Mouse (Mus musculus) MEL (cell line): ENCODE measurements at regions not wholly inside any gene's neighbourhood (a gene's known extent, or its start where the extent isn't known, plus 50 kb on each side); places are given as distances from the start of the nearest gene placed in this dataset.

Experiments
- DNase-seq: peaks from one replicate; pipeline ENCODE4 v3.0.0; 2011; ENCODE audit warnings: low read depth, low spot score
- H3K27ac ChIP-seq: 2 replicates; pipeline ENCODE4 v1.5.1; 2012; ENCODE audit warnings: low read depth, mild to moderate bottlenecking, control low read depth, low read length, moderate library complexity; ENCODE audit not compliant: control insufficient read depth
- H3K27me3 ChIP-seq, 2 experiments: fragments of 150-350 bp in 1 of 2; sonication (generic) in 1 of 2; 2 replicates each; pipeline ENCODE4 v1.6.1; 2012; ENCODE audit warnings: low read length in 2 of 2, mild to moderate bottlenecking in 2 of 2, improper control_type of control experiment in 1 of 2, moderate library complexity in 1 of 2; ENCODE audit not compliant: insufficient read depth in 2 of 2, control insufficient read depth in 1 of 2
- H3K36me3 ChIP-seq, 2 experiments: 2 replicates each; pipeline ENCODE4 v1.6.1; 2012 to 2014; ENCODE audit warnings: low read length in 2 of 2, improper control_type of control experiment in 1 of 2, inconsistent platforms in 1 of 2, mild to moderate bottlenecking in 1 of 2; ENCODE audit not compliant: insufficient read depth in 2 of 2, control insufficient read depth in 1 of 2
- H3K4me1 ChIP-seq, 2 experiments: fragments of 150-350 bp in 1 of 2; sonication (generic) in 1 of 2; 2 replicates each; pipeline ENCODE4 v1.6.1; 2012; ENCODE audit warnings: low read length in 2 of 2, improper control_type of control experiment in 1 of 2, mild to moderate bottlenecking in 1 of 2; ENCODE audit not compliant: insufficient read depth in 2 of 2, control insufficient read depth in 1 of 2
- H3K4me3 ChIP-seq, 2 experiments: fragments of 150-350 bp in 1 of 2; sonication (generic) in 1 of 2; 2 replicates each; pipeline ENCODE4 v1.5.1; 2012; ENCODE audit warnings: low read depth in 2 of 2, low read length in 2 of 2, mild to moderate bottlenecking in 2 of 2, moderate library complexity in 2 of 2, control low read depth in 1 of 2, improper control_type of control experiment in 1 of 2; ENCODE audit not compliant: control insufficient read depth in 1 of 2, insufficient read depth in 1 of 2
- H3K79me2 ChIP-seq: 2 replicates; pipeline ENCODE4 v1.6.1; 2012; ENCODE audit warnings: mild to moderate bottlenecking, low read length, moderate library complexity; ENCODE audit not compliant: control insufficient read depth, poor library complexity, insufficient read depth
- H3K9ac ChIP-seq: 2 replicates; pipeline ENCODE4 v1.6.1; 2012; ENCODE audit warnings: low read depth, mild to moderate bottlenecking, control low read depth, low read length, moderate library complexity; ENCODE audit not compliant: control insufficient read depth, poor library complexity, severe bottlenecking
- H3K9me3 ChIP-seq: fragments of 150-350 bp; sonication (generic); replicated peaks from 2 replicates; pipeline ENCODE4 v1.6.1; 2012; ENCODE audit warnings: mild to moderate bottlenecking, low read length, improper control_type of control experiment, moderate library complexity; ENCODE audit not compliant: insufficient read depth
- BHLHE40 ChIP-seq: IDR thresholded peaks from 2 replicates; pipeline ENCODE4 v1.6.1; 2012; ENCODE audit warnings: low read depth, mild to moderate bottlenecking, inconsistent platforms, low read length, improper control_type of control experiment, borderline replicate concordance
- CHD1 ChIP-seq: IDR thresholded peaks from 2 replicates; pipeline ENCODE4 v1.6.1; 2012; ENCODE audit warnings: low read depth, mild to moderate bottlenecking, inconsistent platforms, low read length, improper control_type of control experiment
- CHD2 ChIP-seq: IDR thresholded peaks from 2 replicates; pipeline ENCODE4 v1.6.1; 2011; ENCODE audit warnings: low read length, improper control_type of control experiment
- E2F4 ChIP-seq: IDR thresholded peaks from 2 replicates; pipeline ENCODE4 v1.6.1; 2011; ENCODE audit warnings: low read depth, low read length, improper control_type of control experiment, borderline replicate concordance
- ELF1 ChIP-seq: IDR thresholded peaks from 2 replicates; pipeline ENCODE4 v1.6.1; 2014; ENCODE audit warnings: low read depth, mild to moderate bottlenecking, inconsistent platforms, low read length, improper control_type of control experiment, moderate library complexity
- EP300 ChIP-seq, 2 experiments: IDR thresholded peaks; 2 replicates each; pipeline ENCODE4 v1.6.1; 2011; ENCODE audit warnings: improper control_type of control experiment in 2 of 2, low read length in 2 of 2, low read depth in 1 of 2, mild to moderate bottlenecking in 1 of 2
- ETS1 ChIP-seq: IDR thresholded peaks from 2 replicates; pipeline ENCODE4 v1.6.1; 2012; ENCODE audit warnings: low read depth, mild to moderate bottlenecking, inconsistent platforms, low read length, improper control_type of control experiment, moderate library complexity
- GATA1 ChIP-seq: IDR thresholded peaks from 2 replicates; pipeline ENCODE4 v1.6.1; 2011; ENCODE audit warnings: low read depth, low read length, improper control_type of control experiment
- KAT2A ChIP-seq: conservative IDR thresholded peaks from 2 replicates; pipeline ENCODE4 v1.6.1; 2012; ENCODE audit warnings: low read depth, low read length, improper control_type of control experiment, inconsistent platforms
- MAZ ChIP-seq: IDR thresholded peaks from 2 replicates; pipeline ENCODE4 v1.6.1; 2012; ENCODE audit warnings: low read depth, mild to moderate bottlenecking, inconsistent platforms, low read length, improper control_type of control experiment
- MYB ChIP-seq: IDR thresholded peaks from 2 replicates; pipeline ENCODE4 v1.6.1; 2011; ENCODE audit warnings: mild to moderate bottlenecking, low read depth, low read length, improper control_type of control experiment
- MYC ChIP-seq: IDR thresholded peaks from 2 replicates; pipeline ENCODE4 v1.6.1; 2011; ENCODE audit warnings: low read depth, mild to moderate bottlenecking, low read length, improper control_type of control experiment, moderate library complexity
- POLR2AphosphoS2 ChIP-seq: IDR thresholded peaks from 2 replicates; pipeline ENCODE4 v1.6.1; 2011; ENCODE audit warnings: low read length, improper control_type of control experiment
- POLR2AphosphoS5 ChIP-seq: IDR thresholded peaks from 2 replicates; pipeline ENCODE4 v1.6.1; 2012; ENCODE audit warnings: low read depth, borderline replicate concordance, mild to moderate bottlenecking, inconsistent platforms, low read length, moderate library complexity, mixed read lengths
- RCOR1 ChIP-seq: IDR thresholded peaks from 2 replicates; pipeline ENCODE4 v1.6.1; 2012; ENCODE audit warnings: low read depth, mild to moderate bottlenecking, inconsistent platforms, low read length, improper control_type of control experiment
- SIN3A ChIP-seq: IDR thresholded peaks from 2 replicates; pipeline ENCODE4 v1.6.1; 2012; ENCODE audit warnings: low read length, improper control_type of control experiment, inconsistent platforms
- TAL1 ChIP-seq: IDR thresholded peaks from 2 replicates; pipeline ENCODE4 v1.6.1; 2012; ENCODE audit warnings: mild to moderate bottlenecking, inconsistent platforms, low read length, moderate library complexity, mixed read lengths
- UBTF ChIP-seq: IDR thresholded peaks from 2 replicates; pipeline ENCODE4 v1.6.1; 2012; ENCODE audit warnings: low read depth, mild to moderate bottlenecking, inconsistent platforms, low read length, improper control_type of control experiment, moderate library complexity, borderline replicate concordance; ENCODE audit not compliant: insufficient read depth
- USF1 ChIP-seq: IDR thresholded peaks from 2 replicates; pipeline ENCODE4 v1.6.1; 2014; ENCODE audit warnings: low read depth, mild to moderate bottlenecking, inconsistent platforms, low read length, improper control_type of control experiment, moderate library complexity
- ZC3H11A ChIP-seq: IDR thresholded peaks from 2 replicates; pipeline ENCODE4 v1.6.1; 2012; ENCODE audit warnings: low read depth, mild to moderate bottlenecking, inconsistent platforms, low read length, improper control_type of control experiment
- ZMIZ1 ChIP-seq: IDR thresholded peaks from 2 replicates; pipeline ENCODE4 v1.6.1; 2012; ENCODE audit warnings: low read depth, mild to moderate bottlenecking, inconsistent platforms, low read length, improper control_type of control experiment, moderate library complexity

- no peak for TF ChIP-seq CHD2
- TF ChIP-seq, all 39 proteins: peak for 0
These were observed 122.6 kb downstream of the Usp46 start (continued) for GRCm38 (mm10) chr5:73945671-73946070.

DNA sequence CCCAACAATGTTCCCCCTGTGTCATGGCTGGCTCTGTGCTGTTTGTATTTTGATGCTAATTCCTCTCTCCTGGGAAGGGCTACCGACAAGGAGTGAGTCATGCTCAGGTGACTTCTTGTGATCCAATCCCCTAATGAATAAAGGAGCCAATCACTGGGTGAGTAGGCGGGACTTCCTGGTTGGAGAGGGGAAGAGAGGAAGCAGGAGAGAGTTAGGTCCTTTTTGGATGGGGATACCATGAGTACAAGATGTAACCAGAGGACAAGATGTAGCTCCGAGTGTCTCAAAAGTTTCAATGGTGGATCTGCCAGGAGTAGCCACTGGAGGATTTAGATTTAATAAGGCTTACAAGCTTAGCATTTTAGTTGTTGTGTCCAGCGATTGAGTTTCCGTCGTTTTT lies 122.1 kb downstream of the Usp46 start:
- H3K4me3 ChIP-seq = no peak overlapping the region
- H3K27me3 ChIP-seq = no peaks in the 10 kb centered on the region; a peak in 2 of 4 replicates
- H3K9me3 ChIP-seq = no peaks in the 10 kb centered on the region
- no peaks in the 10 kb centered on the region for H3K4me1 ChIP-seq
- TF ChIP-seq MYC = no peak
- no peak for TF ChIP-seq MYB
- TF ChIP-seq, all 39 proteins: peak for 0
- no peak overlapping the region for H3K9ac ChIP-seq
- H3K79me2 ChIP-seq = no peaks in the 10 kb centered on the region
- no peaks in the 10 kb centered on the region for H3K36me3 ChIP-seq
- DNase-seq = peak; percentile 11
- no peak overlapping the region for H3K27ac ChIP-seq

DNA sequence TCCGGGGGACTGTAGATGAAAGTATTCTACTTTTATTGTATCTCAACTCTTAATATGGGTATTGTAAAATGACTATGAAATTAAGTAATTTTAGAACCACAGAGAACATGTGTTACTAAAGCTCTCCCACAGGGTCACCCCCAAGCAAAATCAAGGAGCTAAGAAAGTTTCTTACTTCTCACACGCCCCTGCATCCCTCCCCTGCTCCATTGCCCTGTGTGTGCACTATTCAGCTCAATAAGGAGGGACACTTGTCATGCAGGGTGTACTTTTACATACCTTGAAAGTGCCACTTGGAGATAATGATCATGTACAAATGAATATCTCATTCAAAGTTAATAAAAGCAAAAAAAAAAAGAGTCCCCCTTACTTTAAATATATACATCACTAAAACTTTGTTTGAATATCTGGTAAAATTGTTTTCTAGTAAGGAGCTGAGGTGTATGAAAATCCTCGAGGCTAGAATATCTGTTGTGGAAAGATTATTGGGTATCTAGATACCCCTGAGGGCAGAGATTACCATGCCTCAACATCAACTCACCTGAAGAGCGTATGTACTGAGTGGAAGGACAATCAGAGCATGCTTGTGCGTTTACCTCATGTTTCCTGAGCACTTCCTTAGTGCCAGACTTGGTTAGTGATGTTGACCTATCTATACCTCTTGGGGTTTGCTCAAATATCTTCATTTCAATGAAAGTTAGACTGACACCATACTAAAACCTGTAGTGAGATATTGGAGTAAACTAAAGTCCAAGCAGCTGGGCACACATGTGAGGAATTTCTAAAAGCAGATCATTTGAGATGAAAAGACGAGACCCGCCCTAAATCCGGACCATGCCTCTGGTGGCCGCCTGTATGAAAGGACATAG lies 120.0 kb downstream of the Usp46 start:
- Histone ChIP-seq H3K4me3 (no peak overlapping the region), H3K9ac (no peak overlapping the region), H3K27ac (no peak overlapping the region), H3K4me1 (no peaks in the 10 kb centered on the region), H3K36me3 (no peaks in the 10 kb centered on the region), H3K79me2 (no peaks in the 10 kb centered on the region), H3K9me3 (no peaks in the 10 kb centered on the region), H3K27me3 (no peaks in the 10 kb centered on the region; a peak in 2 of 4 replicates)
- no peak for DNase-seq
- TF ChIP-seq ZMIZ1 = no peak
- no peak for TF ChIP-seq ELF1
- TF ChIP-seq E2F4 = no peak
- no peak for TF ChIP-seq KAT2A
- no peak for TF ChIP-seq UBTF
- TF ChIP-seq EP300 (IDR thresholded peaks at IDR 0.05; ENCODE audit: low read depth in 1 of 2, low read length in 2 of 2) = no peak
- no peak for TF ChIP-seq ETS1
- no peak for TF ChIP-seq USF1
- no peak for TF ChIP-seq CHD2
- no peak for TF ChIP-seq SIN3A
- no peak for TF ChIP-seq MYC
- no peak for TF ChIP-seq CHD1
- TF ChIP-seq POLR2AphosphoS2 = no peak
- no peak for TF ChIP-seq BHLHE40
- no peak for TF ChIP-seq POLR2AphosphoS5
- no peak for TF ChIP-seq ZC3H11A
- no peak for TF ChIP-seq GATA1
- TF ChIP-seq TAL1 = no peak
- no peak for TF ChIP-seq MAZ
- no peak for TF ChIP-seq RCOR1
